Mouse (Mus musculus) MN1 (cell line): ENCODE data around the gene Unc5b.
"Not testable (repeated sequence)": the region's sequence is repeated elsewhere in the genome, so short reads cannot be mapped to it uniquely, and the experiment has no call there.

Experiments used
- DNase-seq: peaks from one replicate; pipeline ENCODE4 v3.0.0-alpha.2; 2016; ENCODE audit warnings: low spot score

The Unc5b gene

DNA sequence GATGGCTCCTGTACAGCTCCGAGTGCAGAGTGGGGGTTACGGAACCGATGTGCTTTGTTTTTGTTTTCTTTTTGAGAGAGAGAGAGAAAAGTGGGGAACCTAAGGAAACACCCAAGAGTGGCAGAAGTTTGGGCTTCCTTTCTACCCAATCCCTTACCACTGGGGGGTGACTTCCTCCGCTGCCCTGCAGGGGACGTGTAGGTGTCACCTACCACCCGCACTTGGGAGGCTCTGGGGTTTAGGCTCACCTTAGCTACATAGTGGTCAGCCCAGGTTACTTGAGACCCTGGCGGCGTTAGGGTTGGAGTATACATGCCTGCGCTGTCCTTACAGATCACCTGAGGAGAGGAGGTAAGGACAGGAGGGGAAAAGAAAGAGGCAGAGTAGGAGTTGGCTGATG lies 78.1 kb downstream of the Unc5b start:
- no peak for DNase-seq

DNA sequence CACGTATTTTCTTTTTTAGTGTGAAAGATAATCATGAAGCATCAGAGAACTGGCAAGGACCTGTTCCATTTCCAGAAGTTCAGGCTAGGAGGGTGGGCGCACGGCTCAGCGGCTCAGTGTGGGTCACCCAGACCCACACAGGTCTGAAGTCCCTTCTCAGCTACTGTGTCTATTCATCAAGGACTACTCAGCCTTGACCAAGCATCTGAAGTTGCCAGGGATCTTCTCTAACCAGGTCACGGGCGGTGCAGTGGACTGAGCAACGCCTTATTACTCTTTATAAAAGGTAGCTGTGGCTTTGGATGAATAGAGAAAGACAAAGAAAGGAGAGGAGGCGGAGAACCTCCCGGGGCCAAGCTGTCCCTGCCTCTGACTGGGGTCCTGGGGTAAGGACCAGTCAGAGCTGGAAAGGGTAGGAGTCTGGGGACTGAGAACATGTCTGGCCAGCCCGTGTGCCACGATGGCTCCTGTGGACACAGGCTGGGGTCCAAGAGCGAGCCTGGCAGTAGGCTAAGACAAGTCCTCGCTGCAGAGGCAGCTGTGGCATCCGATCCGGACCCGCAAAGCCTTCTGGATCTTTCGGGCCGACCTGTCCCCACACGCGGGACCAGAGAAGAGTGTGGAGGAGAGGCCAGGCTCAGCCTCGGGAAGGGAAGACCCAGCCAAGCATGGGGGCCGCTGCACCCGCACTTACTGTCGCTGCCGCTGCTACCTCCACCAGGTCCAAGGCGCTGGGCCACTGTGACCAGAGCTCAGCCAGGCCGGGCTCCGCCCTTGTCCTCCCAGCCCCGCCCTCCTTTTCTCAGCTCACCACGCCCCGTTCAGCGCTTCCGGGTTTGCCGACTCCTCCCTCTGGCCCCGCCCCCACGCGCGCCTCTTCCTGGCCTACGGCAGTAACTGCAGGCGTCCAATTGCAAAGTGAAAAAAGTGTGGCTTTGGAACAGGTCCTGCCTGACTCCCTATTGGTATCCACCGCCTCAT lies 79.1 kb downstream of the Unc5b start, which contains the start of gene Slc29a3:
TSS of gene Slc29a3 (minus strand) at position 755 of the 981 bp plus-strand sequence.
- peak; percentile 98 for DNase-seq

DNA sequence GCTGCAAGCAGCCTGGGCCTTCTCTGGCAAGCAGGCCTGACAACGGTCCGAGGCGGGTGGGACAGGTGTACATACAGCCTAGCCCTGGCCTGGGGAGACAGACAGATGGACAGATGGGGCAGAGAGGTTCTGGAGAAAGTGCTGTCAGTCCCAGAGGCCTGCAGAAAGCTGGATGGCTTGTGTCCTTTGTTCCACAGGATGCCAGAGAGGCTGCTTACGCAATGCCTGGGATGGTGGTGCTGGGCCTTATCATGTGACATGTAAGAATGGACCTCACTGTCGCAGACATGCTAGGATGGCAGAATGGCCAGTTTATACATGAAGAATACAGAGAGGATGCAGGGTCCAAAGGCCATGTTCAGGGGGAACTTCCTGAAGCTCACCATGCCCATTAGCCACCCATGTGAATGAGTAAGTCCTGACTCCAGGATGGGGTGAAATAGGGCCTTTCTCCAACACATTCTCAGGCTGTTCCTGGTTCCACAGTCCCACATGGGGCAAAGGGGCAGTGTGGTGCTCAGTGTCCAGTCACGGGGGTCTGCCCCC lies 83.6 kb downstream of the Unc5b start:
- no peak for DNase-seq

DNA sequence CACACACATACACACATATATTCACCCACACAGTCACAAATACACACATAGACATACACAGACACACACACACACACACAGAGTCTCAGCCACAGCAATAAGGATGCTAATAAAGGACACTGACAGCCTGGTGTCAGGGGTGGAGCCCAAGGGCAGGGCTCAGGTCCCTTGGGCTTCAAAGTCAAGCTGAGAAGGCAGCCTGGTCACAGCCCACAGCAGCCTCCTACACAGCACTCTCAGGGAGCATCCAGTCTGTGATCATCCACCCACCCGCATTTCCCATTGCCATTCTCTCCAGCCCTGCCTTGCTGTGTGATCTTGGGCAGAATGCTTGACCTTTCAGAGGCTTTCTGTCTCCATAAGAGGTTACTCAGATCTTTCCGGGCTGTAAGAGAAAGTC lies 84.9 kb downstream of the Unc5b start:
- DNase-seq = no peak

DNA sequence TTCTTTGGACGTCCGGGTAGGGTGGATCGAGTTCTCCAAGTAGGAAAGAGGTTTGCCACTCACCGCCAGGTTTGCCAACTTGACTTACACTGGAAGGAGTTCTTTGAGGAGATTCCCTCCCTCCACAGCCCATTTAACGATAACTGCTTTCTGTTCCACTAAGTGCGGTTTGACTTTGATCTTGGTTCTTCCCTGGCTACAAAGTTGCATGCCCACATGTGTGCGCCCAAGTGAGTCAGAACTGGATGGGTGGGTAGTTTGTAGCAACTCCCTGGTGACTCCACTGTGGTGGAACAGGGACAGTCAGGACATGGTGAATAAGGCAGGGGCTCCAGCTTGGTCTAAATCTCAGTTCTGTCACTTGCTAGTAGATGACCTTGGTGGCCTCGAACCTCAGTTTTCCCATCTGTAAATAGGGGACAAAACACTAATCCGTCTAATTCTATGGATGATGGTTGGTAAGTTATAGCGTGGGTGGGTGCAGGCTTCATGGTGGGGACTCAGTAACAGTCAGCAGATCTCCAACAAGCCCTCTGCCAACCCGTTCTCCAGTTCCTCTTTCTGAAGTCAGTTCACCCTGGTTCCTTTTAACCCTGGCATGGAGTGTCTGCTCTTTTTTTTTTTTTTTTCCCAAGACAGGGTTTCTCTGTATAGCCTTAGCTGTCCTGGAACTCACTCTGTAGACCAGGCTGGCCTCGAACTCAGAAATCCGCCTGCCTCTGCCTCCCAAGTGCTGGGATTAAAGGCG lies 86.7 kb downstream of the Unc5b start:
- no peak for DNase-seq

DNA sequence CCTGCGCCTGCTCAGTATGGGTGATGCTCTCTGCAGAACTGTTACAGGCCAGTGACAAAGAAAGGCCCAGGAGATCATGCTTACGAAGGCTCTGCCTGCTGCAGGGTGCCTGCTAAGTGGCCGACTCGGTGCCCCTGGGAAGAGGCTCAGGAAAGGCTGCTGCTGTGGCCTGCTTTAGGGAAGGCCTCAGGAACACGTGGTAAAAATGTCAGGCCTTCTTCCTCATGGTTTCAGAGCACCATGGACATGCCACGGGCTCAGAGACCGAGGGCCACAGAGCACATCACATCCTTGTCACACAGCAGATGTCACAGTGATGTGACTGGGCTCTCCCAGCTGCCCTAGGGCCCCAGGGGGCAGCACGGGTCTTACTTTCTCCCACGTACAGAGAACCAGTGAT lies 87.7 kb downstream of the Unc5b start:
- DNase-seq = no peak

DNA sequence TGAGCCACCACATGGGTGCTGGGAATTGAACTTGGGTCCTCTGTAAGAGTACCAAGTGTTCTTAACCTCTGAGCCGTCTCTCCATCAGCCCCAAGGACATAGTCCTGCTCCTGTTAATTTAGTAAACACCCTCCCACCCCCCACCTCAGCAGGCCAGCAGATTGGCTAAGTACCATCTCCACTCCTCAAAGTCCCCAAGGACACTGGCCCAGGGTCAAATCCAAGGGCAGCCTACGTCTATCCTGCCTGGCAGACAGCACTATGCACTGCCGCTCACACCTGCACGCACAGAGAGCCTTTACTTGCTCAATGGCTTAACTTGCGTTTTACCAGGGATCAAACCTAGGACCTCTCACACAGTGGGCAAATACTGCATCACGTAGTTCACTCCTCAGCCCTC lies 88.4 kb downstream of the Unc5b start:
- DNase-seq = no peak

DNA sequence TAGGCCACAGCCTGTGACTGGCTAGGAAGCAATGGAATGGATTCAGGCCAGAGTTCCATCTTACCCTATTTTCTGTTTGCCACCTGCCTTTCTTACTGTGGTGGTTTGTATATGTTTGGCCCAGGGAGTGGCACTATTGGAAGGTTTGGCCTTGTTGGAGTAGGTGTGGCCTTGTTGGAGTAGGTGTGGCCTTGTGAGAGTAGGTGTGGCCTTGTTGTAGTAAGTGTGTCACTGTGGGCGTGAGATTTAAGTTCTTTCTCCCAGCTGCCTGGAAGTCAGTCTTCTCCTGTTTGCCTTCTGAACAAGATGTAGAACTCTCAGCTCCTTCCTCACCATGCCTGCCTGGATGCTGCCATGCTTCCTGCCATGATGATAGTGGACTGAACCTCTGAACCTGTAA lies 89.1 kb downstream of the Unc5b start:
- not testable (repeated sequence) for DNase-seq

DNA sequence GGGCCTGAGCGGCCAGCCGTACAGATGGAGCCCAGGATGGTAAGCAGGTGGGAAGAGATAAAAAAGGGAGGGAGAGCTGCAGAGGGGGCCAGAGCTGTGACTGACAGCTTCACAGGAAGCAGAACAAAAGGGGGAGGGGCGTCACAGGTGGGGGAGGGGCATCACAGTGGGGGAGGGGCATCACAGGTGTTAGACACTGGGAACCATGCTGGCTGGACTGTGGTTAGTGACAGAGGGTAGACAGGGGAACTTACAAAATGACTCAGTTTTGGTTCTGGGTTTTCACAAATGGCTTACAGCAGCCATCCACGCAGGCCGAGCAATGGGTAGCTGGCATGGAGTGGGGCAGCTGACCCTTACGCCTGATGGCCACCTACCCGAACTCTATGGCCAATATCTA lies 89.9 kb downstream of the Unc5b start:
- no peak for DNase-seq

DNA sequence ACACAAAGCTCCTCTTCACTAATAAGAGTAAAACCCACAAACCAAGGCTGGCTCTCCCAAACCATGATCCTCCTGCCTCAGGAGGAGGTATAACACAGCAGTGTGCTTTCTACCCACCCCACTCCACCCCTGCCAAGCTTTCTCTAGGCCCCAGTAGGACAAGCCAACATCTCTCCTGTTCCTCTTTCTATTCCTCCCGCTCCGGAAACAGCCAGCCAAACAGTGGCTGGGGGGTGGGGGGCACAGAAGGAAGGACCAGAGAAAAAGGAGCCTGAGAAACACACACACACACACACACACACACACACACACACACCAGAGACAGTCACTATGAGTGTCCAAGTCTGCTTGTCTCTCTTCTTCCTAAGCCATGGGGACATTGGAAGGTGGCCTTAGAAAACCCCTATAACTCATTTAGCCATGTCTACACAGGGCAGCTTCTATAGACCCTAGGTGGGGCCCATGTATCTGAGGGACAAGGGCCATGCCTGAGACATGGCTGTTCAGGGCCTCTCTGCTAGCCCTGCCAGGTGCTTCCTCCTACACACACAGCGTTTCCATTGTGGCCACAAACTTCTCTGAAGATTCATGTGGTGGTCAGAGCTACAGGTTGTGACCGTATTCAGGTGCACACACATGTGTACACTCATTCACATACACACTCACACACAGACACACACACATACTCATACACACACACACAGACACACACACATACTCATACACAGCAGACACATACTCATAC lies 91.6 kb downstream of the Unc5b start:
- DNase-seq = no peak

DNA sequence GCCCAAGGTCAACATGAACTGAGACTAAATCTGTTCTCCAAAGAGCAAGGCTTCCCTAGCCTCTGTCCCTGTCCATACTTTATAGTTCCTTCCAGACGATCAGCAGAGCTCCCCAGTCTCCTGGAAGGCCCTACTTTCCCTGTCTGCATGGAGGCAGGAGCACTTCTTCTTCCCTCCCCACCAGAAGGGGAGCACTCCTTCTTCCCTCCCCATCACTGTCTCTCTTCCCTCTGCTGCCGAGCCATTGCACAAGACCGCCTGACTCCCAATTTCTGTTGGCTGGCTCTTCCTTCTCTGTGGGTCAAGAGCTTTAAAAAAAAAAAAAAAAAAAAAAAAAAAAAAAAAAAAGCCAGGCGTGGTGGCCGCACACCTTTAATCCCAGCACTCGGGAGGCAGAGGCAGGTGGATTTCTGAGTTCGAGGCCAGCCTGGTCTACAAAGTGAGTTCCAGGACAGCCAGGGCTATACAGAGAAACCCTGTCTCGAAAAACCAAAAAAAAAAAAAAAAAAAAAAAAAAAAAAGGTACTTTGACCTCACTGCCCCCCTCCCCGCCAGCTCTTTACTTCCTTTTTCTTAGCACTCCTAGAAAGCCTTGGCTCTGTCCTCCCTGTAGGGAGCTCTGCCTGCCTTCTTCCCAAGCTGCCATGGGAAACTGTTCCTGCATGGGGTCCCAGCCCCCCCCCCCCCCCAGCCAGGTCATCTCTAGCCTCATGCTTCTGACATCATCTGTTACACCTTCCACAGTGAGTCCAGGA lies 93.3 kb downstream of the Unc5b start:
- DNase-seq = no peak

DNA sequence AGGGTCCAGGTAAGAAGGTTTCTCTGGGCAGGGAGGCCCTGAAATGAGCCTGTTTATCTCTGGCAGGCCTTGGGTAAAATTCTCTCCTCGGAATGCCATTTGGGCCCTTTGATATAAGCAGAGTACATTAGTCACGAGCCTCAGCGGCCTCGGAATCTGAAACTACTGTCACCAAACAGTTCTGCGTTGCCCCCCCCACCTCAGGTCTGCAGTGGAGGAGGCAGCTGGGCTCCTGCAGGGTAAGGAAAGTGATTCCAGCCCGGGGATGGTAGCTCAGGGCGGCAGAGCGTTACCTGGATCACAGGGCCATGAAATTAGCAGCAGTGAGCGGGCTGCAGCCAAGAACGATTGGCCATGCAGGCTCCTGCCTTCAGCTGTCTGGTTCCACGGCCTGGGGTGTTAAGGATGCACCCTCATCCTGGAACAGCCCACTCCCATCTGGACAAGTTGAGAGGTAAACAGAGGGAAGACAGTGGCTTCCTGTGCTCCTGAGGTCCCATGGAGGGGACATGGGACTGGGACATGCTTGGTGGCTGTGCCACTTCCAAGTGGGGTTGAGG lies 94.1 kb downstream of the Unc5b start:
- no peak for DNase-seq

DNA sequence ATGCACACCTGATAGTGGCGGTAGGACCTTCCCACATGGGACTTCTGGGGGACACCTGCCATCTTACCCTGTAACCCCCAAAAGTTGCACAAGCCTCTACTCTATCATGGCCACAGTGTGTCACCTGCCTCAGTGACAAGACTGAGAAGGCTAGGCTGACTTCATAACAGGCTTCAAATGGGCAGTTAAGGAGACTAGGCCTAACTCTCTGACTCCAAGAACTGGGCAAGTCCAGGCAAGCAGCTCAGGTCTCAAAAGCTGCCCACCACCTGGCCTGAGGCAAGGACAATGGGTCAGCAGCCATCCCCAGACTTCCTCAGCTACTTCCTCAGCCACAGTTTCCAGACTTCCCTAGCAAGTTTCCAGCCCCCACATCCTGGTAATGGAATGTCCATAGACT lies 95.6 kb downstream of the Unc5b start:
- DNase-seq = no peak

DNA sequence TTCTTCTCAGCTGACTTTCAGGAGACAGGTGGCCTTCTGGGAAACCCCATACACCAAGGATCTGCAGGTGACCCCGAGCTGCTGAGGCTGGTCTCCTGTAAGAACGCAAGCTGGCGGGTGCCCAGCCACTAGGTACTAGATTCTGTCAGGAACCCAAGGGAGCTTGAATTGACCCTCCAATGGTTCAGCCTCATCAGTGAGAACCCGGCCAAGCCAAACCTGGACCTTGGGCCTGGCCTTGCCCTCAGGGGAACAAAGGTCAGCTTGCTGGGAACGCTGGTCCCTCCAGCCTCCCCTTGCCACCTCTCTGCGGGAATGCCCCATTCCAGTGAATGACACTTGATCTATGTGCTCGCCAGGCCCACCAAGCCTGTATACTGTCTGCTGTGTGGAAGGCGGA lies 97.9 kb downstream of the Unc5b start:
- DNase-seq = no peak

DNA sequence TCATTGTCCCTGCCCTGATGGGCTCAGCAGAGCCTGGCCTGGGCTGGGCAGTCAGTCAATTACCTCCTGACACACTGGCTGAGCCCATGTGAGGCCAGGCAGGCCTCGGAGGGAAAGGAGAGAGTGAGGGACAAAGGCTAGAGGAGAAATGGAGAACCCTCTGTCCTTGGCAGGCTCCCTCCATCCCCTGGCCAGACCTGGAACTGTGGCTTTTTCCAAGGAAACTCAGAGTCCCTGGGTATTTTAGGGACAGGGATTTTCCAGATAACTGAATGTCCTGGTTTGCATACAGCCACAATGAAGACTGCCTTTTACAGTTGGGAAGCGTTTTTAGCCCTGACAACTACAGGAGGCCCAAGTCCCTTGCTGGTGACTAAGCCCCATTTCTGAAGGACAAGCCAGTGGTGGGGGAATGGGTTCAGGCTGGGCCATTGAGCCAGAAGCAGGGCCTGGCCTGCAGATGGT lies 99.0 kb downstream of the Unc5b start:
- DNase-seq = no peak

DNA sequence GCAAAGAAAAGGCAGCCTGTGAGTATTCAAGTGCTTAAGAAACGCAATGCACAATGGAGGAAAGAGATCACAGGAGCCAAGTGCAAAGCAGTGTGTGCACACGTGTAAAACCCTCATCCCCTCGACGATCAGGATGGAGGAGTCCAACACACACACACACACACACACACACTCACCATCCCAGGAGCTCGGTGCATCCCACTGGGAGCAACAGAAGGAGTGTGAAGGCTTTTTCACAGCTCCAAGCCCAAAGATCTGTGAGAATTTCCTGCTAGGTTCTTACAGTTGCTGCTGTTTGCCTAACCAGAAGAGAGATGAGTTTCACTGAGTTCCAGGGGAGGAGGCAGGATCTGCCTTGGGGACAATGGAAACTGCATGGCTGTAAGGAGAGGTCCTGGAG lies 99.6 kb downstream of the Unc5b start:
- no peak for DNase-seq

DNA sequence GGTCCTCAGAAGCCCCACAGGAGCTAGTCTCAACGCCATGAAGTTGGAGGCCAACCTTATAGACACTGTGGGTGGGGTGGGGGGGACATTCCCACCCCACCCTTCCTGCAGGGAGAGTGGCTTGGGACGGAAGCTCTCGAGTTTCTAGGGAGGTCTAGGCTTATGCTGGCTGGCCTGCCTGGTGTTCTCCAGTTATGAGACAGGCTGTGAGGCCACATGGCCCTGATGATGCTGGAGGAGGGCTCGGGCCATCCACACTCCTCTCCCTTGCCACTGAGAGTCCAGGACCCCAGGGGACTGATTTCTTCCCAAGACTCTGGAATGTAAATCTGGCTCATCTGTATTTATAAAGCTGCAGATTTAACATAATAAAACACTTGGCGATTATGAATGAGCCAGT lies 104.1 kb downstream of the Unc5b start:
- no peak for DNase-seq

DNA sequence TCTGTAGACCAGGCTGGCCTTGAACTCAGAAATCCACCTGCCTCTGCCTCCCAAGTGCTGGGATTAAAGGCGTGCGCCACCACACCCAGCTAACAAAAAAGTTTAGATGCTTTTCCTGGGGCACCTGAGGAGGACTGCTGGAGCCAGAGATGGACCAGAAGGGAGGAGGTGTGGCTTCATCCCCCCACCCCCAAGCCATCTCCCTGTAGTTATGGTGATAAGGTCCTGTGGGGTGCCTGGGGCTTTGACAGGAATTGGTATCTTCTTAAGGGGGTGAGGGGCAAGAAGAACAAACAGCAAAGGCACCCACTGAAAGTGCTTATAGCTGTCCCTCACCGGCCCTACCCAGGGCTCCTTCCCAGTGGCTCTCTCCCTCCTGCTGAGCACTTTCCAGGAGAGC lies 104.5 kb downstream of the Unc5b start:
- no peak for DNase-seq

DNA sequence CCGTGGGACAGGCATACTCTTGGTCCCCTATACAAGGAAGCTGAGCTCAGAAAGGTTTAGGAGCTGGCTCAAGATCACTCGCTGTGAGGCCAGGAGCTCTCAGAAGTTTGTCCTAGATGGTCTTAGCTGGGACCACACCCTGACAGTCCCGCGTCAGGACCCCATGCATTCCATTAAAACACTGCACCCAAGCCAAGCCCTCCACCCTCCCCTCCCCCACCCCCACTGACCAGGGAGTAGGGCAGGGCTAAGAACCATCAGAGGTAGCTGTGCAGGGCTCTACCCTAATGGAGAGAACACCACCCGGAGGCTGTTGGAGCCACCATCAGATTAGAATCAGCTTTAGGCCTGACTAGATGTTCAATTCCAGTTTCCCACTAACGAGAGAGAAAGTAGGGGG lies 106.9 kb downstream of the Unc5b start:
- DNase-seq = no peak

DNA sequence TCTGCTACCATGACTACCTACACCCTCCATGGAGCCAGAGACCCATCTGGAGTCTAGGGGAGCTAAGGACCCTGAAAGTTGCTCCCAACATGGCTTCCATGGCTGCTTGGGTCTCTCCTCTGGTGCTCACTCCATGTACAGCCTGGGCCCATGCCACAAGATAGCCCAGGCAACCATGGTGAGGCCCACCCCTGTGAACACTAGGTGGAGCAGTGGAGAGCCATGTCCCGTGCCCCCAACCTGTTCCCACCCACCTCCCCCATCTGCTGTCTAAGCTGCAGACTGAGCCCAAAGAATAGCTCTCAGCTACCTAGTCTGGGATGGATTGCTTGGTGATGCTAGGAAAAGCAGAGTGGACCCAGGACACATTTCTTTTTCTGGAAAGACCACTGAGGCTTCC lies 108.0 kb downstream of the Unc5b start:
- DNase-seq = no peak

DNA sequence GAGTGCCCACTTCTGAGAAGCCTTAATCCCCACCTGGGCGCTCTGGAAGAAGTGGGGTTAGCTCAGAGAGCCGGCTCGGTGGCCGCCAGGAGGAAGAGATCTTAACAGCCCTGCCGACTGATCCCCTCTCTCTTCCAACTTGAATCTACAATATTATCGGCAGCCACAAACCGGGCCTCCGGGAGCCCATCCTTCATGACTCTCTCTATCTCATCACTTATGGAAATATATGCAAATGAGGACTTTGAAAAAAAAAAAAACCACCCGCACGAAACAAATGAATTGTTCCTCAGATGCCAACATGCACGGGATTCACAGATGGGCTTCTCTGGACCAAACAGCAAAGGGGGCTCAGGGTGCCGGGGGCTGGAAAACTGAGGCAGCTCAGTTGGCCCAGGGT lies 109.7 kb downstream of the Unc5b start:
- no peak for DNase-seq
